Mouse (Mus musculus): ENCODE results near the gene Gm42674.

Gene Gm42674

GRCm38 (mm10) chr3:90623435-90624071 is 21.8 kb downstream of the Gm42674 start:
- DNase-seq (ENCODE audit: low spot score in 2 of 2): peak in 1 of 2 experiments; percentile 42

- DNase-seq (ENCODE audit: low spot score in 2 of 2): no peak
Measured at GRCm38 (mm10) chr3:90625496-90625895, 23.8 kb downstream of the Gm42674 start.

- no peak for DNase-seq (ENCODE audit: low spot score in 2 of 2)
Measured at GRCm38 (mm10) chr3:90626266-90627021, 24.7 kb downstream of the Gm42674 start.

DNA sequence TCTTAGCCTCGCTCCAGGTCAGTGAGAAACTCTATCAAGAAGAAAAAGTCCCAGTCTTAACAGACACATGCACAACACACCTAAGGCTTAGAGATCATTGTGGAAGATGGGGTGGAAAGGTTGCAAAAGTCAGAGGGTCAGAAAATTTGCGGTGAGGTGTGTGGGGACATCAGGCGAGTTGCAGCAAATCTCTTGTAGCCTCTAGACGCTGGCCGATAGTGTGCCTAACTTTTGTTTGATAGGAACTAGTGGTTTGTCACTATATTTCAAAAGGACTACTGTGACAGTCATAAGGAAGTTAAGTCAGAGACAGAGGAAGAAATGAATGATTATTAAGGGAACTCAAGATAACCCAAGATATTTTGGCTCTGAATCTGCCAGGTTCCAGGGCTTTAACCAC is 25.7 kb downstream of the Gm42674 start:
- DNase-seq (ENCODE audit: low spot score in 2 of 2): no peak

DNA sequence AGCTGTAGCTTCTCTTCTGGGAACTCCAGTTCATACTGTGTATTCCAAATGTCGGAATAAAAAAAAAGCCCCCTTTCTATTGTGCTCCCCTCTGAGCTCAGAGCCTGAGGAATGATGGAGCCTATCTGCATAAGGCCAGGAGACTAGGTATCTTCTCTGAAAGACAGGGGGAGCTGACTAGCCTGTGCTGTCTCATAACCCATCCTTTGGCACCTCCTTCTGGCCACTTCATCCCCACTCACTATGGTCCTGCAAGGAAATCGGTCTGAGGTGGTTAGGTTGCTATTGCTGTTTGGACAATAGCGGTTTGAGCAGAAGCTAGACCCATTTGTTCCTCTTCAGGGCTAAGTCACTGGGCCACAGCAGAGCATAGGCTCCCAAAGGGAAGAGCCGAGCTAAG is 26.1 kb downstream of the Gm42674 start:
- DNase-seq (ENCODE audit: low spot score in 2 of 2): peak in 1 of 2 experiments; percentile 27

DNA sequence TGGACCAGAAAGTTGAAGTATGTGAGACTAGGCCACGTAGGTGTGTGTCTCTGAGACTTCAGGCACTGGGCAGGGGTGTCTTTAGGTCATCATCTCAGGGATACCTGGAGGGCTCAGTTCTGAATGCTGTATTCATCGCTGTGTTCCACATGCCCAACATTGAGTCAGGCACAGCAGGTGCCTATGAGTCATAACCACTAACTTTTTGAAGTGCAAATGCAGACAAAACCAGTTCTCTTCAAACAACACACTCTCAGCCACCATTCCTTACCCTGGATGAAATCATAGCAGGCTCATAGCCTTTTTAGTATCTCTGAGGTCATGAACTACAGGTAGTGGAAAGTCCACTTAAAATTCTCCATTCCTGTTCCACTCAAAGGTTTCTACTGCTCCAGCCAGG is 27.6 kb downstream of the Gm42674 start:
- DNase-seq (ENCODE audit: low spot score in 2 of 2): no peak

DNA sequence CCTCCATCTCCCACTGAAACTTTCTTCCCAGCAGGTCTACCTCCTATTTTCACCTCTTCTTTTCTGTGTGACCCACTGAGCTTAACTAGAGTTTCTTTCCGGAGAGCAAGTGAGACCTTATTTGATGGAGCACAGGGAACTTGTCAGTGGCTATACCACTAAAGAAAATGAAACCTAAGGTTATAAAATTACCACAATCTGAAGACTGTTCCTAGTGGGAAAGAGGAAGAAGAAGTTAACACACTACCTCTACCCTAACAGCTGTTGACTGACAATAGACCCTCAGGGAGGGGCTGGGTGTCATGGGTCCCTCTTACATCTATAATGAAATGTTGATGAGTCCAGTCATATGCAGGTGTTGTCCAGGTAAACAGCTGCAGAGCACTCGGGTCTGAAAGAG is 30.3 kb downstream of the Gm42674 start:
- no peak for DNase-seq (ENCODE audit: low spot score in 2 of 2)

GRCm38 (mm10) chr3:90638511-90639275 is 37.0 kb downstream of the Gm42674 start:
- DNase-seq (ENCODE audit: low spot score in 2 of 2): no peak

- peak; percentile 43 to 71 for DNase-seq (ENCODE audit: low spot score in 2 of 2)
Measured at GRCm38 (mm10) chr3:90639511-90640154, 37.9 kb downstream of the Gm42674 start.

GRCm38 (mm10) chr3:90640981-90641380 is 39.3 kb downstream of the Gm42674 start:
- no peak for DNase-seq (ENCODE audit: low spot score in 2 of 2)

DNA sequence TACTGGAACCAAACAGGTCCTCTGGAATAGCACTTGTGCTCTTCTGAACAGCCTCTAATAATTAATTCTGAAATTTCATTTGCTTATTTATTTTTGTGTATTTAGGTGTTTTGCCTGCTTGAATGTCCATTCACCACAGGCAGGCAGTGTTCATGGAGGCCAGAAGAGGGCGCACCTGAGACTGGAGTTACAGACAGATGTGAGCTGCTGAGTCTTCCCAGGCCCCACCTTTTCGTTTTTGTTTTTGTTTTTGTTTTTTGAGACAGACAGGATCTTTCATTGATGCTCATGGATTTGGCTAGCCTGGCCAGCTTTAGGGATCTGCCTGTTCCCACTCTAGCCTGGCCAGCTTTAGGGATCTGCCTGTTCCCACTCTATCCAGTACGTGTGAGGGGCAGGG is 42.5 kb downstream of the Gm42674 start:
- peak in 1 of 2 experiments; percentile 79 for DNase-seq (ENCODE audit: low spot score in 2 of 2)

GRCm38 (mm10) chr3:90647291-90647690 is 45.6 kb downstream of the Gm42674 start:
- no peak for DNase-seq (ENCODE audit: low spot score in 2 of 2)

DNA sequence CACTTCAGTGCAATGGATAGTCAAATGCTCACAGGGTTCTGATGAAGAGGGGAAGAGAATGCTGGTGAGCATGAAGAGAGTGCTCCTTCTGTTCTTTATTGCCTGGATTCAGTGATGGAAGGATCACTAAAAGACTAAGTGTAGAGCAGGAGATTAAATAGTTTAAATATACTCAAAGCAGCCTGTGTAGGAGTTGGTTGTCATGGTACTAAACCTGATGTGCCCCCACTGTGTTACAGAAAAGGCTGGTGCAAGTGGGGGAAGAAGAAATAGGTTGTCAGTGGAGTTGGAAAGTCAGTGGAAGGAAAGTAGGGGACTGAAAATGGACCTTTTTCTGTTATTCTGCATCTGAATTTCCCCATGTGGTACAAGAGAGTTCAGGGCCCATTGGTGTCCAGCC is 47.3 kb downstream of the Gm42674 start:
- DNase-seq (ENCODE audit: low spot score in 2 of 2): no peak

DNA sequence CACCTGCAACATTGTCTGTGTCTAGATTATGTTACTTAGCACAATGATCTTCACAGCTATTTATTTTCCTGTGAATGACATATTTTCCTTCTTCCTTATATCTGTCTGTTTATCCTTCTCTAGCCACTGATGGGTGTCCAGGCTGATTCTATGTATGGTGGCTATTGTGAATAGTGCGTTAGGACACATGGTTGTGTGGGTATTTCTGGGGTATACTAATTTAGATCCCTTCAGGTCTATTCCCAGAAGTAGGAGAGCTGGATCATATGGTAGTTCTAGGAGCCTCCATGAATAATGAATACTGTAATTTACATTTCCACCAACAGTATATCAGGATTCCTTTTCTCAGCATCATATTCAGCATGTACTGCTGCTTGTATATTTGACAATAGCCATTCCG is 48.1 kb downstream of the Gm42674 start:
- DNase-seq (ENCODE audit: low spot score in 2 of 2): no peak

- DNase-seq (ENCODE audit: low spot score in 2 of 2): peak in 1 of 2 experiments; percentile 70
Measured at GRCm38 (mm10) chr3:90652878-90653508, 51.3 kb downstream of the Gm42674 start.

- DNase-seq (ENCODE audit: low spot score in 2 of 2): no peak
Measured at GRCm38 (mm10) chr3:90653717-90654116, 52.0 kb downstream of the Gm42674 start, which contains the start of gene S100a7a. TSS of gene S100a7a (plus strand) at chr3:90654017.

All from spleen, postnatal 10 days (tissue).